Mouse (Mus musculus) cerebellum, adult (tissue): Measurements from ENCODE around the gene Sord.

ENCODE experiments used
- ATAC-seq: cut with Nextera tagmentation; 2 replicates; pipeline ENCODE4 v1.9.2; 2017; ENCODE audit warnings: mild to moderate bottlenecking, moderate library complexity, mixed read lengths; ENCODE audit not compliant: insufficient number of reproducible peaks, low FRiP score, low TSS enrichment

The Sord gene

DNA sequence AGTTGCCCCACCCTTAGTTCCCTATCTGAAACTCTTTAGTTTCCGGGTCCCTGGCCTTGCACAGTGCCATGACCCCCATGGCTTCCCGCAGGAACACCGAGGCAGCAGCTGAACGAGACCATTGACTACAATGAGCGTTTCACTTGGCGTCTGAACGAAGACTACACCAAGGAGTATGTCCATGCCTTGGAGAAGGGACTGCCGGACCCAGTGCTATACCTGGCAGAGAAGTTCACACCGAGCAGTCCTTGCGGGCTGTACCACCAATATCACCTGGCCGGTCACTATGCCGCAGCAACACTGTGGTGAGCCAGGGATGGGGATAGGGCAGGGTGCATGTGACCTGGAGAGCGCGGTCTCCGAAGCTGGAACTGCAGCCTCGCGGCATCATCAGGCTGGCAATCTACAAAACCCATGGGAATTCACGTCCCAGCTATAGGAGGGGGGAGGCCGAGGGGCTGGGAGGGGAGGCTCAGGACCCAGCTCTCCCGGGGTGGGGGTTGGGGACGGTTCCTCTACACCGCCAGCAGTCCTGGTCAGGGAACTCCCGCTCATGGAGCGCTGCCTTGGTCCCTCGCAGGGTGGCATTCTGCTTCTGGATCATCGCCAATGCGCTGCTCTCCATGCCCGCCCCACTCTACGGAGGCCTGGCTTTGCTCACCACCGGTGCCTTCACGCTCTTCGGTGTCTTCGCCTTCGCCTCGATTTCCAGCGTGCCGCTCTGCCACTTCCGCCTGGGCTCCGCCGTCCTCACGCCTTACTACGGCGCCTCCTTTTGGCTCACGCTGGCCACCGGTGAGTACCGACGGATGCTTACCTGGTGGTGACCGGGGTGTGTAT is 66.8 kb downstream of the Sord start:
- ATAC-seq, result 0 out of 2 replicates have a peak, but pooled peaks have one; percentile 11

DNA sequence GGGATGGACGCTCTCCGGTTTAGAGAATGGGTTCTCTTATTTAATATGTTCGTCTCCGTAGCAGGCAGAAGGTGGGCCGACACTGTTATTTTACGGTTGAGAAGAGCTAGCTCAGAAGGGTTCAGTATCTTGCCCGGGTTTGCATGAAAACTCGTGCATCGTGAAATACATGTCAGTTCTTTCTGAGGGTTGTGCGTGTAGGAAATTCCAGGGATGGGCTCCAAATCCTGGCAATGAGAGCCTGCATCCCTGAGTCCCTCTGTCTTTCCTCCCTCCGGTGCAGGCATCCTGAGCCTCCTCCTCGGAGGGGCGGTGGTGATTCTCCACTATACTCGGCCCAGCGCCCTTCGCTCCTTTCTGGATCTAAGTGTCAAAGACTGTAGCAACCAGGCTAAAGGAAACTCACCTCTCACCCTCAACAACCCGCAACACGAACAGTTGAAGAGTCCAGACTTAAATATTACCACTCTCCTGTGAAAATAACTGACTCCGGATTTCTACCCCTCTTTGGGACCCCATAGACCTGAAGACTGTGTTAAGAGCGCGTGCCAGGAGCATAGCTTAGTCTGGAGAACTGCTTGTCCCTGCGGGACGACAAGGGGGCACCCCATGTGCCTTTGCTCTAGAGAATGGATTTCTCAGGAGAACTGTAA is 67.5 kb downstream of the Sord start:
- no peak for ATAC-seq

DNA sequence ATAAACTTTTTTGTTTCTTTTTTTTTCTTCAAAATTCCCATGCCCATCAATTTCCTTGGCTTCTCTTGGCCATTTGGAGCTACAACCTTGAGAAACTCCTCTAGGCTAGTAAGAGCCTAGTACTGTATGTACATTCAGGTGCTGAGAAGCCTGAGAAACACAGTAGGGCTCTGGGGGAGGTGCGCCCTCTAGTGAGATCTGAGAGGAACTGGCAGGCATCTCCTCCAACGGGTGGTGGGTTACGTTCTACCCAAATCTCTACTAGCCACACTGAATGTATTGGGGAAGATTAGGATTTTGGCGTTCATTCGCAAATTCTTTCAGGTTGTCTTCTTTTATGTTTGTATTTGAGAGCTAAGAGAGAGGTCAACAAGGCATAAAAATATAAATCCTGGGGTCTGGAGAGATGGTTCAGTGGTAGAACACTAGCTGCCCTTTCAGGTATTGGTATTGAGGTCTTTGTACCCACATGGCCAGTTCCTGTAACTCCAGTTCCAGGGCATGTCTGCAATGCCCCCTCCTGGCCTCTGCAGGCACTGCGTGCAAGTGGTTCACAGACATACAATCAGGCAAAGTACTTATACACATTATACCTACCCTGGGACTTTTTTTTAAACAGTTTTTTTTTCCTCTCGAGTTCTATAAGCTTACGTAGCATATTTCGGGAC is 68.2 kb downstream of the Sord start:
- 0 out of 2 replicates have a peak, but pooled peaks have one; percentile 33 for ATAC-seq

- ATAC-seq, result no peak
Observed at GRCm38 (mm10) chr2:122304544-122304943, 70.0 kb downstream of the Sord start.

DNA sequence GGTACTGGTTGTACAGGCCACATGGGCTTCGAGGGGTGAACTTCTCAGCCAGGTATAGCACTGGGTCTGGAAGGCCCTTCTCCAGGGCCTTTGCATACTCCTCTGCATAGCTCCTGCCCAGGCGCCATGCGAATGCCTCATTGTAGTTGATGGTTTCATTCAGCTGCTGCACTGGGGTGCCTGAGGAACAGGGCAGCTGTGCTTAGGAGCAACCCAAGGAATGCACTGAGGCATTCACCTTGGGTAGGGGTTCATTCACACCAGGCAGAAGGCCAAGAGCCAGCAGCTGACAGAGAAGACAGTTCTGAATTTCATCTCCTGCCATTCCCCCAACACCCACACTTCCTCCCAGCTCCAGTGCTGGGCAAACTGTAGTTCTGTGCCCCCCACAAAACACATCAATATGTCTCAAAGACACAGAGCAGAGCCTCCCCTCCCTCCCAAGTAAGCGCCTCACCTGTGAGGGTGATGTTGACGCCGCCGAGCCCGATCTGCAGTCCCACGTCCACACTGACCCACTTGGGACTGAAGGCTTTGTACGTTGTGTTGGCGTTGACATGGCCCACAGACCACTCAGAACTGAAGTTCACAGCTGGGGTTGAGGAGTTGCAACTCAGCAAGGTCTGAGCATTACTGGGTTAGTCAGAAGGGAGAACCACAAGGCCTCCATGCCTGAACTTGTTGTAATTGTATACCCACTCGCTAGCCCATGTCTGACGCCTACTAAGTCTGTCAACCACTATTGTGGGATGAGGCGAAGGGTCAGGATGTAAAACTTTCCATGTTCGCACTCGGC is 70.7 kb downstream of the Sord start:
- no peak for ATAC-seq

DNA sequence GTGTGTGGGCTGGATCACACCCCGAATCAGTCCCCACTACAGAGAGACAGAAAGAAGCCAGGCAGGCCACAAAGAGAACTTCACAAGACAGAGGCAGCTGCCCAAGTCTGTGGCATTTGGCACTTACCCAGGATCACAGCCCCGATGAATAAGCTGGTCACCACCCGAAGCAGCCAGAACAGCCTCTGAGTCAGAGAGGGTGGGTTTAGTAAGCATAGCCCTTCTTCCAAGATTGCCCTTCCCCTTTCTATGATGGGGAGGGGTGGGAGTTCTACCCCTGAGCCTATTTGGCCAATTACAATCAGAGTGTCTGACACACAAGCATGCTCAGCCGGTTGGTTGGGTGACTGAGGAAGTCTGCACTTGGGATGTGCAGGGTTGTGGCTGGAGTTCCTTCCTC is 71.6 kb downstream of the Sord start:
- ATAC-seq, result no peak

- no peak for ATAC-seq
Observed at GRCm38 (mm10) chr2:122309647-122310046, 75.1 kb downstream of the Sord start.

GRCm38 (mm10) chr2:122311561-122311960 is 77.0 kb downstream of the Sord start:
- no peak for ATAC-seq

DNA sequence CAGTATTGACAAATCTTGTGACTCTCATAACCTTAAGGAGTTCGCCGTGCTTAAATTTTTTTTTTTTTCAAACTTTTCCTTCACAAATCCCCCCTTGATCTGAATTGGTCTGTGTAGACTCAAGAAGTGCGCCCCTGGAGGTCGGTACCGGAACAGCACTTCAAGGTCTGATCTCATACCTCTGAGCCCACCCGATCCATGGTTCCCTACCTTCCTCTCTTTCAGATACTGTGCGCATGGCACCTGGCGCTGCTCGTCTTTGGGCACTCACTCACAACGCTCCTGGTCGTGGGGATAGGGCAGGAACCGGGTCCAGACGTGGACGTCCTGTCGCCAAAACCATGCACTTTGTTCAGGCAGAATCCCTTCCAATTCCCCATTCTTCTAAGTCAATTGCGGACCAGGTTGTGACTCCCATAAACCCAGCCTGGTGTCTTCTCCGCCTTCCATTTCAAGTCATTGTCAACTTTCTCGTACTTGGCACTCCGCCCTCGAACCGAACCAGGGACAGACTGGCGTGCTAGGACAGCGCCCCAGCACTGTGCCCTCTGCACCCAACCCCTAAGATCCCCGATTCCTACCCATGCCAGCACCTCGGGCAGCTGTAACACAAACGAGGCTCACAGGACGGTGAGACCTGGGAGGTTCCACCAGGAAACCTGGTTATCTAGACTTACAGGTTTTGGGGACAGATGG is 78.3 kb downstream of the Sord start:
- 0 out of 2 replicates have a peak, but pooled peaks have one; percentile 45 for ATAC-seq

DNA sequence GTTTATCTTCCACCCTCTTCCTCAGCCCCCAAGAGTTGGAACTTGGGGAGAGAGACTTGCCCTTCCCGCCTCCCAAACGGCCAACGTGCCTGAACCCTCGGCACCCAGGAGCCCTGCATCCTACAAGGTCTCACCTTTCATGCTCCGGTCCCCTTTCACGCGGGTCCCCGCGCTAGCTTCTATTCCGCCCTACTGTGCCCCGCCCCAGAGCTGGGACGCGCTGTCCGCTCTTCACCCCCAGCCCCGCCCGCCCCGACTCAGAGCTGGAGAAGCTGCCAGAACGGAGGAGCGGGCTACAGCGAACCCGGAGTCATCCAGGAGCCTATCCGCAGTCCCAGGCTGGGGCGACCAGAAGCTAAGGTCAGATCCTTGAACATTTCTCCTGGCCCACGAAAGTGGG is 79.0 kb downstream of the Sord start, which contains the start of gene Duoxa1:
Gene Duoxa1, minus strand, starts transcription at position 195 of the 400 bp plus-strand sequence.
- no peak for ATAC-seq
